Mouse (Mus musculus) yolk sac, embryonic 10.5 days (tissue): ENCODE data around the gene Golga4.
A peak's percentile ranks its signal among the peaks of the same experiment; 100 is the strongest.

Experiments
- DNase-seq: peaks from one replicate; pipeline ENCODE4 v3.0.0-alpha.2; 2017; ENCODE audit warnings: low spot score

Gene Golga4

GRCm38 (mm10) chr9:118506020-118506403 lies at the start of gene Golga4:
Gene Golga4 (plus strand): TSS chr9:118506267.
- peak; percentile 86 for DNase-seq

DNA sequence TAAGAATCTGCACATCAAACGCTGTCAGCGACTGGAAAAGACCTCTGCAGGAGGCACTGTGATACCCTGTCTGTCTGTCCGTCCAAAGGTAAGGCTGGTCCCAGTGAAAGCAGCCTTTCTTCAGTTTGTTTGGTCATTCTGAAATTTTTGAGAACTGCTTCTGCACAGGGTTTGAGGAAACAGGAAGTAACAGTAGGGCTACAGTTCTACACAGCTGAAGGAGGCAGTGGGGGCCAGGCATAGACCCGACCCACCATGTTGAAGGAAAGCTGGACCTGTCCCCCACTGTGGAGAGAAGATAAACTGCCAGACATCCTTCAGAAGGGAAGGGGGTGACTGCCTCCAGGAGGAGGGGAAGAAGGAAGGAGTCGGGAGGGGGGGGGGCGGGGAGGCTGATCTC lies 49.7 kb upstream of the Golga4 start:
- DNase-seq = no peak

DNA sequence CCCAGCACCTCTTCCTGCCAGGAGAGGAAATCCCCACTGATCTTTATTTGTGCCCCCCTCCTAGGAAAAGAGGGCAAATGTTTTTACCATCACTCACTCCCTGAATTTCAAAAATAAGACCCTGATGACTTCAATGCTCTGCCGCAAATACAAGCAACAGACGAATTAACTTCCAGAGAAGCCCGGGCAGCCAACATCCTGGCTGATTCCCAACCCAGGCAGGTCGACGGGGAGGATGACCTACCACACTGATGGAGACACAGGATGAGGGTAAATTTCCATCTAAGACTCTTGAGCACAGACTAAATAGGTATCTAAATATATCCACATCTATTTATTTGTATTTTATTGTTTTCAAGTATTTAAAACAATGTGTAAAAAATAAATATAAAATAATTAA lies 48.0 kb upstream of the Golga4 start:
- no peak for DNase-seq

- no peak for DNase-seq
These were observed 42.0 kb upstream of the Golga4 start for GRCm38 (mm10) chr9:118464031-118464430.

DNA sequence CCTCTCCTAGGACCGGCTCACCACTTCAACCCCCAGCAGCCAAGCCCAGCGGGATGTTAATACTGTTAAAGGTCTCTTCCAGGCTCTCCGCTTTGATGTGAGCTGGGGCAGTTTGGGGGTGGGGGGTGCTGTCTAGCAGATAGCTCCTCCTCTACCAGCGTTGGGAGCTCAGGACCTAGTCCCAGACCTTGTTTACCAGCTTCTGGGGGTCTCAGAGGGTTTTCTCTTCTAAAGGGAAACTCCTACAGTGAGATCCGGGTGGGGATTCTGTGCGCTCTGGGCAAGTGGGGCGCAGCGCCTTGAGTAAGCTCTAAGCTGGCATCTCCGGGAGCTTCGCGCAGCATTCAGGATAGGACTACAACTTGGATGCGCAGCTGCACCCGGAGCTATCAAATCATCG lies 37.8 kb upstream of the Golga4 start:
- no peak for DNase-seq

GRCm38 (mm10) chr9:118469272-118469671 lies 36.8 kb upstream of the Golga4 start:
- DNase-seq = no peak

DNA sequence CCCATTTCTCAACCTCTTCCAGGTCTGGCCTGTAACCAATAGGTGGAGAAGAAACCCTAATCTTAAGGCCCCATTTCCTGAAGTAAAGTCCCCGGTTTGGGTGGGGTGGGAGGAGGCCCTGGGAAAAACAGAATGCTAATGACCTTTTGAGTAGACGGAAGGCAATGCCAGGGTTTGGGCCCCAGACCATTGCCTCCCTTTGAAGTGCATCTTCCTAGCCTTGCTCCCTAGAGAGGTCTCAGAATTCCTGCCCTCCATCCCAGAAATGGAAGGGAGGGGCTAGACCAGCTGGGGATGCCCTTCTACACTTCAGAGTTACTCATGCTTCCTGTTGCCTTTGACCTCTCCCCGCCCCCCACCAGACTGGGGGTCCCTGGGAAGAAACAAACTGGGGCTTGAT lies 34.8 kb upstream of the Golga4 start:
- no peak for DNase-seq

GRCm38 (mm10) chr9:118476211-118476765 lies 29.8 kb upstream of the Golga4 start:
- DNase-seq = no peak

- DNase-seq = no peak
These were observed 29.2 kb upstream of the Golga4 start for GRCm38 (mm10) chr9:118476766-118477271.

- no peak for DNase-seq
These were observed 28.7 kb upstream of the Golga4 start for GRCm38 (mm10) chr9:118477281-118477931.

DNA sequence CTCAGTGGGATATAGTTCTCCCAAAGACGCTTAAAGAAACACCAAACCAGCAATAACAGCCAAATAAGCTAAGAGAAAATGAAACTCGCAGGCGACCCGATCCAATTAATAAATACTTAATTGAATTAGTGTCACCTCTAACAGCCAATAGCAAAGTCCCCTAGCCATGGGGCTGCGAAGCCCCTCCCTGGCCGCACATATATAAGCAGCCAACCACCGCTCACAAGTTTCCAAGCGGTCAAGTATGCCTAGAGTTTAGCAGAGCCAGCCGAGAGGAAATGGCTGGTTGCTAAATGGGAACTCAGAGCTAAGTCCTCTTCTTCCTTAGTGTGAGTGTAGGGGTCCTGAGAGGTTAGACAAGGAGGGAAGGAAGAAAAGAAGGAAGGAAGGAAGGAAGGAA lies 28.1 kb upstream of the Golga4 start, which contains the start of gene Eomes:
Eomes (plus strand) TSS at position 252 of the 400 bp plus-strand sequence.
- DNase-seq = no peak

DNA sequence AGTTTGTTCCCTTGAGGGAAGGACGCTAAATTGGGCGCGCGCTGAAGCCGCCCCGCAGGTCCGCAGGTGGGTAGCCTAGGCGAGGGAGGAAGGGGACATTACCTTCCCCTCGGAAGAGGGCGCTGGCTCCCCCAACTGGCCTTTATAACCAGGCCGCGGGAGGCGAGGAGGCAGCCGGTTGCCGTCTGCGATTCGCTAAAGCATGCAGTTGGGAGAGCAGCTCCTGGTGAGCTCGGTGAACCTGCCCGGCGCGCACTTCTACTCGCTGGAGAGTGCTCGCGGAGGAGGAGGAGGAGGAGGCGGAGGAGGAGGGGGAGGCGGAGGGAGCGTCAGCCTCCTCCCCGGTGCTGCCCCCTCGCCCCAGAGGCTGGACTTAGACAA lies 27.6 kb upstream of the Golga4 start:
- DNase-seq = no peak

- DNase-seq = peak; percentile 61
These were observed 27.1 kb upstream of the Golga4 start for GRCm38 (mm10) chr9:118478839-118479507.

DNA sequence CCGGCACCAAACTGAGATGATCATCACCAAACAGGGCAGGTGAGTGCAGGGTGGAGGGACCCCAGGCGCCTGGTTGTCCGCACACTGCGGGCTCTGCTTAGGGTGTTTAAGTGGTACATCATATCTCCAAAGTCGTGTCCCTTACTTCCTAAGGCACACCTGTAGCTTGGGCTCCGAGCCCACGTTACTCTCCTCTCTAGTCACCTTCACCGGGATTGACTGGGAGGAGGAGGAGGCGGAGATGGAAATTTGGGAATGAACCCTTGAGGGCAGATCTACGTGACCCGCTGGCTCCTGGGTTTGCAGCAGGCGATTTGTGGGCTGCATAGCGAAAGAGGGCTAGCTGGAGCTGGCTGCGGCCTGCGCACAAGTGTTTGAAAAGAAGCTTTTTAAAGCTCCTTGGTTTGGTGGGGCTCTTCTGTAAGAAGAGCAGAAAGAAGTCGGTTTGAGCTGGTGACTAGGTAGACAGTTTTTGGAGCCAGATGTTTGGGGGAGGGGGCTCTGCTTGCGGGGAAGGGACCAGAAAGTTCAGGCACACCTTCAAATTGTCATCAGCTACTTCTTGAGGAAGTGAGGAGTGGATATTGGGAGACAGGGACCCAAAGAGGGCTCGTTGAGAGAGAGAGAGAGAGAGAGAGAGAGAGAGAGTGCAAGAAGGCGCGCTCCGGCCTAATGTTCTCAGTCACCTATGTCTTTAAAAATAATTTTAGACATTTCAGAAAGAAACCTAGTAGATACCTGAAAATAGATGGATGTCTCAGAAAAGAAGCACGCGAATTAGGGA lies 26.4 kb upstream of the Golga4 start:
- DNase-seq = no peak

GRCm38 (mm10) chr9:118480292-118480690 lies 25.8 kb upstream of the Golga4 start:
- no peak for DNase-seq

GRCm38 (mm10) chr9:118482210-118482609 lies 23.9 kb upstream of the Golga4 start:
- DNase-seq = no peak

DNA sequence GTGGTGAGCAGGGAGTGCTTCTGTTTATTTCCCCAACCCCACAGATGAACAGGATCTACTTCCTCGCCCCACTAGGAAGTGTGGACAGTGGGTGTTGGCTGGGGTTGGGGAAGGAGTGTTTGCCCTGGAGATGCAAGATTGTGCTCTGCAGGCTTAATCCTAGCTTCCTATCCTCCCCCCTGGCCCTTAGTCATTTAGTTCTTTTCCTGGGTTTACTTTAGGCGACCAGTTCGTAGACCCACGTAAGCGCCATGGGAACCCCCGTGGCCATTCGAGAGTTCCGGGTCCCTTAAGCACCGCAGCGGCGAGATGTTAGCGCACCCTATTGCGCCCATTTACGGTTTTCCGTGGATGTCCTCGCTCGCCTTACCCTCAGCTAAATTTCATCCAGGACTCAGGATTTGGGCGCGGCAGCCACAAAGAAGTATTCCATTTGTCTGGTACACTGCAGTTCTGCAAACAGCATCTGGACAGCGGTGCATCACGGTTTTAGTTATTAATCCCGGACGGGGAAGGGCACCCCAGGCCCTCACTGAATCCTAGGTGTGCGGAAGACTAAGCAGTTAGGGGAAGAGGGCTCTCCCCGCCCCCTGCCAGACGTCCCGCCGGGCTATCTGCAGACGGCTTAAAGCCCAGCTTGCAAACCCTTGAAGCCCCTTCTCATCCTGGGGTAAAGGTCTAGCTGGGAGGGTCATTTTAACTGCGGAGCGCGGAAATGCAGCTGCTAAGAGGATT lies 19.5 kb upstream of the Golga4 start:
- no peak for DNase-seq

DNA sequence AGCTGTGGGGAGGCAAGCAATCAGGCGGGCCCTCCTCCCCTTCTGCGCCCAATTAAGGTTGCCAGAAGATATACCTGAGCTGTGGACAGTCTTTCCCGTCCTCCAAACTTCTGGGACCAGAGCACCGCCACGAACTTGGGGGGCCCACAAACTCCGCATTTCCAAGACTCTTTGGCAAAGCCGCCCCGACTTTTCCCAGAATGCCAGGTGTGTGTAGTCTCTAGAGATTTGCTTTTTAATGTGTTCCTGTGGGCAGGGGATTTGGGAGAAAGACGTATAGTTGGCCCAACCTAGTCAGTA lies 19.0 kb upstream of the Golga4 start:
- DNase-seq = no peak

GRCm38 (mm10) chr9:118487636-118488035 lies 18.4 kb upstream of the Golga4 start:
- no peak for DNase-seq

GRCm38 (mm10) chr9:118488138-118488895 lies 17.8 kb upstream of the Golga4 start:
- peak; percentile 71 for DNase-seq

- DNase-seq = no peak
These were observed 17.0 kb upstream of the Golga4 start for GRCm38 (mm10) chr9:118488896-118489578.
